Mouse (Mus musculus): Measurements from ENCODE around the gene Smarca4. TPM values are rescaled to one million over a fixed set of nuclear protein-coding genes. Genes with fewer than 3 reads are reported as not detected.

The Smarca4 gene
- polyA plus RNA-seq, 1 experiment from 2014 or later = 143 TPM

- H3K4me2 ChIP-seq (ENCODE audit: low read depth, severe bottlenecking) = no peak overlapping the region
- no peak overlapping the region for H3K4me3 ChIP-seq (ENCODE audit: low read depth, low read length)
- H3K4me1 ChIP-seq (ENCODE audit: control insufficient read depth, insufficient read depth, low read length) = no peaks in the 10 kb centered on the region
- whole genome bisulfite sequencing = 70% methylated on average over 5 of the region's 5 CpGs
- H3K36me3 ChIP-seq (ENCODE audit: control insufficient read depth, insufficient read depth, low read length) = no peaks in the 10 kb centered on the region
- ATAC-seq (ENCODE audit: insufficient number of reproducible peaks, low FRiP score, low TSS enrichment, low read depth) (no peak), DNase-seq (ENCODE audit: low spot score) (no peak)
- H3K9ac ChIP-seq (ENCODE audit: low read length) = no peak overlapping the region
- H3K27ac ChIP-seq (replicated peaks; ENCODE audit: low read depth, low read length) = no peak overlapping the region
- no peaks in the 10 kb centered on the region for H3K27me3 ChIP-seq (ENCODE audit: control insufficient read depth, insufficient read depth, low read length)
- no peaks in the 10 kb centered on the region for H3K9me3 ChIP-seq (ENCODE audit: control insufficient read depth, low read length)
These were observed 10.1 kb upstream of the Smarca4 start for GRCm38 (mm10) chr9:21605865-21606264.

- Histone ChIP-seq H3K4me3 (ENCODE audit: low read depth, low read length) (no peak overlapping the region), H3K27ac (replicated peaks; ENCODE audit: low read depth, low read length) (no peak overlapping the region), H3K36me3 (ENCODE audit: control insufficient read depth, insufficient read depth, low read length) (no peaks in the 10 kb centered on the region), H3K27me3 (ENCODE audit: control insufficient read depth, insufficient read depth, low read length) (no peaks in the 10 kb centered on the region), H3K4me2 (ENCODE audit: low read depth, severe bottlenecking) (no peak overlapping the region), H3K4me1 (ENCODE audit: control insufficient read depth, insufficient read depth, low read length) (no peaks in the 10 kb centered on the region), H3K9ac (ENCODE audit: low read length) (no peak overlapping the region), H3K9me3 (ENCODE audit: control insufficient read depth, low read length) (no peaks in the 10 kb centered on the region)
- ATAC-seq (ENCODE audit: insufficient number of reproducible peaks, low FRiP score, low TSS enrichment, low read depth) (no peak), DNase-seq (ENCODE audit: low spot score) (no peak)
- 92% methylated on average over 1 of the region's 1 CpGs for WGBS
These were observed 9.3 kb upstream of the Smarca4 start for GRCm38 (mm10) chr9:21606648-21607047.

- Histone ChIP-seq H3K9ac (ENCODE audit: low read length) (no peak overlapping the region), H3K4me2 (ENCODE audit: low read depth, severe bottlenecking) (no peak overlapping the region), H3K27me3 (ENCODE audit: control insufficient read depth, insufficient read depth, low read length) (no peaks in the 10 kb centered on the region), H3K9me3 (ENCODE audit: control insufficient read depth, low read length) (no peaks in the 10 kb centered on the region), H3K36me3 (ENCODE audit: control insufficient read depth, insufficient read depth, low read length) (no peaks in the 10 kb centered on the region), H3K4me1 (ENCODE audit: control insufficient read depth, insufficient read depth, low read length) (no peaks in the 10 kb centered on the region), H3K27ac (replicated peaks; ENCODE audit: low read depth, low read length) (no peak overlapping the region), H3K4me3 (ENCODE audit: low read depth, low read length) (no peak overlapping the region)
- no peak for ATAC-seq (ENCODE audit: insufficient number of reproducible peaks, low FRiP score, low TSS enrichment, low read depth)
- WGBS = 94% methylated on average over 1 of the region's 1 CpGs
- no peak for DNase-seq (ENCODE audit: low spot score)
These were observed 6.1 kb upstream of the Smarca4 start for GRCm38 (mm10) chr9:21609861-21610260.

GRCm38 (mm10) chr9:21614864-21615616, 929 bp upstream of the Smarca4 start:
- DNase-seq (ENCODE audit: low spot score) (no peak), ATAC-seq (ENCODE audit: insufficient number of reproducible peaks, low FRiP score, low TSS enrichment, low read depth) (no peak)
- H3K9ac ChIP-seq (ENCODE audit: low read length) = peak overlapping the region; percentile 81
- peak overlapping the region; percentile 67 for H3K4me2 ChIP-seq (ENCODE audit: low read depth, severe bottlenecking)
- peak overlapping the region; percentile 74 for H3K4me3 ChIP-seq (ENCODE audit: low read depth, low read length)
- no peaks in the 10 kb centered on the region for H3K36me3 ChIP-seq (ENCODE audit: control insufficient read depth, insufficient read depth, low read length)
- H3K4me1 ChIP-seq (ENCODE audit: control insufficient read depth, insufficient read depth, low read length) = no peaks in the 10 kb centered on the region
- 75% methylated on average over 15 of the region's 15 CpGs for WGBS
- H3K9me3 ChIP-seq (ENCODE audit: control insufficient read depth, low read length) = no peaks in the 10 kb centered on the region
- H3K27me3 ChIP-seq (ENCODE audit: control insufficient read depth, insufficient read depth, low read length) = no peaks in the 10 kb centered on the region
- peak overlapping the region; percentile 91 for H3K27ac ChIP-seq (replicated peaks; ENCODE audit: low read depth, low read length)

GRCm38 (mm10) chr9:21616232-21616781, 338 bp downstream of the Smarca4 start:
- Histone ChIP-seq H3K4me2 (ENCODE audit: low read depth, severe bottlenecking) (peak overlapping the region; percentile 39), H3K4me3 (ENCODE audit: low read depth, low read length) (peak overlapping the region; percentile 74), H3K9me3 (ENCODE audit: control insufficient read depth, low read length) (no peaks in the 10 kb centered on the region), H3K36me3 (ENCODE audit: control insufficient read depth, insufficient read depth, low read length) (no peaks in the 10 kb centered on the region), H3K4me1 (ENCODE audit: control insufficient read depth, insufficient read depth, low read length) (no peaks in the 10 kb centered on the region), H3K27me3 (ENCODE audit: control insufficient read depth, insufficient read depth, low read length) (no peaks in the 10 kb centered on the region), H3K9ac (ENCODE audit: low read length) (peak overlapping the region; percentile 96), H3K27ac (replicated peaks; ENCODE audit: low read depth, low read length) (peak overlapping the region; percentile 97)
- under 1% methylated on average over 57 of the region's 57 CpGs for WGBS
- DNase-seq (ENCODE audit: low spot score) (peak; percentile 93), ATAC-seq (ENCODE audit: insufficient number of reproducible peaks, low FRiP score, low TSS enrichment, low read depth) (peak; percentile 75)

GRCm38 (mm10) chr9:21617066-21617465, 1.1 kb downstream of the Smarca4 start:
- no peak overlapping the region; the same call in 1 of the 2 replicates for H3K27ac ChIP-seq (replicated peaks; ENCODE audit: low read depth, low read length)
- peak; percentile 55 for DNase-seq (ENCODE audit: low spot score)
- H3K9ac ChIP-seq (ENCODE audit: low read length) = peak overlapping the region; percentile 96
- ATAC-seq (ENCODE audit: insufficient number of reproducible peaks, low FRiP score, low TSS enrichment, low read depth) = no peak
- no peaks in the 10 kb centered on the region for H3K4me1 ChIP-seq (ENCODE audit: control insufficient read depth, insufficient read depth, low read length)
- peak overlapping the region; percentile 39 for H3K4me2 ChIP-seq (ENCODE audit: low read depth, severe bottlenecking)
- no peaks in the 10 kb centered on the region for H3K27me3 ChIP-seq (ENCODE audit: control insufficient read depth, insufficient read depth, low read length)
- 12% methylated on average over 10 of the region's 10 CpGs for WGBS
- H3K36me3 ChIP-seq (ENCODE audit: control insufficient read depth, insufficient read depth, low read length) = no peaks in the 10 kb centered on the region
- H3K4me3 ChIP-seq (ENCODE audit: low read depth, low read length) = peak overlapping the region; percentile 74
- H3K9me3 ChIP-seq (ENCODE audit: control insufficient read depth, low read length) = no peaks in the 10 kb centered on the region

- Histone ChIP-seq H3K27me3 (ENCODE audit: control insufficient read depth, insufficient read depth, low read length) (no peaks in the 10 kb centered on the region), H3K36me3 (ENCODE audit: control insufficient read depth, insufficient read depth, low read length) (no peaks in the 10 kb centered on the region; the same call in 1 of the 2 replicates), H3K9ac (ENCODE audit: low read length) (no peak overlapping the region), H3K9me3 (ENCODE audit: control insufficient read depth, low read length) (no peaks in the 10 kb centered on the region), H3K4me3 (ENCODE audit: low read depth, low read length) (no peak overlapping the region), H3K4me1 (ENCODE audit: control insufficient read depth, insufficient read depth, low read length) (no peaks in the 10 kb centered on the region), H3K4me2 (ENCODE audit: low read depth, severe bottlenecking) (no peak overlapping the region), H3K27ac (replicated peaks; ENCODE audit: low read depth, low read length) (no peak overlapping the region)
- WGBS = 89% methylated on average over 4 of the region's 4 CpGs
- no peak for ATAC-seq (ENCODE audit: insufficient number of reproducible peaks, low FRiP score, low TSS enrichment, low read depth)
- no peak for DNase-seq (ENCODE audit: low spot score)
These were observed 4.3 kb downstream of the Smarca4 start for GRCm38 (mm10) chr9:21620229-21620628.

- H3K27ac ChIP-seq (replicated peaks; ENCODE audit: low read depth, low read length) = no peak overlapping the region
- no peak overlapping the region for H3K9ac ChIP-seq (ENCODE audit: low read length)
- ATAC-seq (ENCODE audit: insufficient number of reproducible peaks, low FRiP score, low TSS enrichment, low read depth) = no peak
- WGBS = 98% methylated on average over 1 of the region's 1 CpGs
- H3K4me2 ChIP-seq (ENCODE audit: low read depth, severe bottlenecking) = no peak overlapping the region
- H3K9me3 ChIP-seq (ENCODE audit: control insufficient read depth, low read length) = no peaks in the 10 kb centered on the region
- H3K36me3 ChIP-seq (ENCODE audit: control insufficient read depth, insufficient read depth, low read length) = no peaks in the 10 kb centered on the region; the same call in 1 of the 2 replicates
- no peaks in the 10 kb centered on the region for H3K27me3 ChIP-seq (ENCODE audit: control insufficient read depth, insufficient read depth, low read length)
- no peak for DNase-seq (ENCODE audit: low spot score)
- H3K4me3 ChIP-seq (ENCODE audit: low read depth, low read length) = no peak overlapping the region
- H3K4me1 ChIP-seq (ENCODE audit: control insufficient read depth, insufficient read depth, low read length) = no peaks in the 10 kb centered on the region
These were observed 6.7 kb downstream of the Smarca4 start for GRCm38 (mm10) chr9:21622676-21623075.
